In the genomic region with DNA sequence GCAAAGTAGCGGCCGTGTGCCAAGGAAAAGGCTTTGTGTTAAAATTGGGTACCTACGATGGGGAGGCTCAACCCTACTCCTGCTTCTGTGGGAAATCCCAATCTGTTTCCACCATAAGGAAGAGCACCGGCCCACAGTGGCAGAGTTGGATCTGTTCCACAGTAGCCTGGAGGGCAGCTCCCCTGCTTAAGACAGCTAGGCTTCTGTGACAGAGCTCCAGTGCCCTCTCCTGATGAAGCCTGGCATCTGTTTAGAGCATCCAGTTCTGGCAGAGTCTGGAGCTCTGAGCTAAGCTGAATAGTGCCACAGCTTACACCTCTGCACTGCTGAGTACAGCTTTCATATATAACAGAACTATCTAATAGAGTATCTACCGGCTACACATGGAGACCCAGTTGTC, we compare ENCODE assay signal across 9 mouse cellular contexts. TPM values are rescaled to one million over a fixed set of nuclear protein-coding genes. Genes with fewer than 3 reads are reported as not detected.
A peak's percentile ranks its signal among the peaks of the same experiment; 100 is the strongest.
DNase-seq lines count a peak whose midpoint lies in the region; ATAC-seq lines count a peak whose summit lies in the region.
"Had no signal": no experiment of that assay in that cellular context is flagged by ENCODE, and none has a peak within 500 bp of the region (broad histone marks: within the 10 kb centered on the region; RNA-seq: fewer than 3 reads in every experiment).

No protein-coding gene starts in this region.

- peaks cover 5% of the 10 kb centered on the region; the same call in 1 of the 2 replicates for H3K36me3 ChIP-seq in forebrain, embryonic 16.5 days (ENCODE audit: control insufficient read depth, insufficient read depth)
- peaks cover 12% of the 10 kb centered on the region for H3K36me3 ChIP-seq in neural tube, embryonic 13.5 days

- no peak overlapping the region for H3K4me2 ChIP-seq in forebrain, embryonic 16.5 days (ENCODE audit: low read length)
- no peak overlapping the region for H3K4me2 ChIP-seq in neural tube, embryonic 13.5 days

- H3K27ac ChIP-seq in forebrain, embryonic 16.5 days (ENCODE audit: low read length), result no peak overlapping the region
- H3K27ac ChIP-seq in neural tube, embryonic 13.5 days (replicated peaks), result no peak overlapping the region
- H3K27ac ChIP-seq: macrophage had no signal

- 67% methylated on average over 5 of the region's 5 CpGs for WGBS in forebrain, embryonic 16.5 days
- WGBS in neural tube, embryonic 13.5 days, result 83% methylated on average over 5 of the region's 5 CpGs

- no peak overlapping the region for H3K4me3 ChIP-seq in forebrain, embryonic 16.5 days (replicated peaks; ENCODE audit: low read length)
- no peak overlapping the region for H3K4me3 ChIP-seq in neural tube, embryonic 13.5 days

- peak; percentile 70 for ATAC-seq in forebrain, embryonic 16.5 days
- ATAC-seq in neural tube, embryonic 13.5 days (ENCODE audit: low read depth), result peak; percentile 76; the same call in 1 of the 2 replicates
- no peak for ATAC-seq in inflammation-experienced regulatory T-cells, adult 6 months

- H3K27me3 ChIP-seq in forebrain, embryonic 16.5 days (replicated peaks; ENCODE audit: control insufficient read depth, insufficient read depth, low read length), result no peaks in the 10 kb centered on the region
- H3K27me3 ChIP-seq in neural tube, embryonic 13.5 days, result no peaks in the 10 kb centered on the region

- H3K4me1 ChIP-seq in forebrain, embryonic 16.5 days (replicated peaks; ENCODE audit: control insufficient read depth, insufficient read depth, low read length), result no peaks in the 10 kb centered on the region
- no peaks in the 10 kb centered on the region for H3K4me1 ChIP-seq in neural tube, embryonic 13.5 days (replicated peaks)

- peak; percentile 35 to 38 for DNase-seq in heart, postnatal 10 days
- no peak for DNase-seq in heart, adult 8-10 months (ENCODE audit: low spot score)
- peak; percentile 18 for DNase-seq in thymus, postnatal 14 days
- no peak for DNase-seq in thymus, postnatal 36 days
- no peak for DNase-seq in layer of hippocampus, adult 9-11 months

- no peaks in the 10 kb centered on the region for H3K9me3 ChIP-seq in forebrain, embryonic 16.5 days (ENCODE audit: control insufficient read depth, low read length)
- H3K9me3 ChIP-seq in neural tube, embryonic 13.5 days, result no peaks in the 10 kb centered on the region

- intact Hi-C loops in heart, postnatal 10 days (cut with DNase I), result loop anchor here (10.0 kb wide), 1 partner anchor 250 kb away; no protein-coding TSS in a partner anchor

- H3K9ac ChIP-seq in forebrain, embryonic 16.5 days (replicated peaks; ENCODE audit: low read depth, low read length), result no peak overlapping the region
- no peak overlapping the region for H3K9ac ChIP-seq in neural tube, embryonic 13.5 days

RNA-seq across cellular contexts. Expression of a gene that starts 14.0 kb away (rescaled TPM):
- not detected for total RNA-seq in heart, postnatal 10 days (2021)
- not detected for total RNA-seq in heart, adult 8-10 months (2022)
- 0.24 and 0.53 TPM in 2 replicates for polyA plus RNA-seq in forebrain, embryonic 16.5 days (2015; fragmentation: Nextera tagmentation; extraction: Ambion mirVana)
- 0.14 and 0.19 TPM in 2 replicates for polyA plus RNA-seq in neural tube, embryonic 13.5 days (2015; fragmentation: Nextera tagmentation; extraction: Ambion mirVana)
- polyA plus RNA-seq in inflammation-experienced regulatory T-cells, adult 6 months (2017; shearing (Covaris generic)), result under 1 TPM in 1 of 3 experiments, not detected in 2; 0.19 TPM

RNA-seq across cellular contexts. Expression of a gene that starts 51.1 kb away (rescaled TPM):
- total RNA-seq in heart, postnatal 10 days (2021), result 10 to 100 TPM; 21.9 to 23.1 TPM
- total RNA-seq in heart, adult 8-10 months (2022), result 10 to 100 TPM; 13.7 to 18.6 (median 17.9) TPM
- polyA plus RNA-seq in forebrain, embryonic 16.5 days (2015; fragmentation: Nextera tagmentation; extraction: Ambion mirVana), result 9.5 and 9.8 TPM in 2 replicates
- 8.6 and 9.1 TPM in 2 replicates for polyA plus RNA-seq in neural tube, embryonic 13.5 days (2015; fragmentation: Nextera tagmentation; extraction: Ambion mirVana)
- polyA plus RNA-seq in inflammation-experienced regulatory T-cells, adult 6 months (2017; shearing (Covaris generic)), result 10 to 100 TPM in 1 of 3 experiments, 1 to 10 TPM in 2; 7.8 to 10.7 (median 9.9) TPM

Comparison
In these comparisons a context has a peak if more than half of its experiments do, and no peak if none do; other contexts are left out.
1. DNase-seq: peak in heart, postnatal 10 days (2 of 2) and thymus, postnatal 14 days (single experiment); none in heart, adult 8-10 months (single experiment), thymus, postnatal 36 days (0 of 2) and layer of hippocampus, adult 9-11 months (single experiment).